Mouse (Mus musculus) ovary, adult 18-20 months (tissue): ENCODE data around the gene Pde5a.

Experiments used
- DNase-seq: peaks from one replicate; pipeline ENCODE4 v3.0.0; 2022; ENCODE audit warnings: low spot score, mixed read lengths

Pde5a gene

GRCm38 (mm10) chr3:122728852-122729600 is at the start of gene Pde5a:
Gene Pde5a, plus strand, starts transcription at chr3:122728947.
- peak; percentile 50 for DNase-seq

GRCm38 (mm10) chr3:122680851-122681250 is 47.9 kb upstream of the Pde5a start:
- no peak for DNase-seq

GRCm38 (mm10) chr3:122682352-122682751 is 46.4 kb upstream of the Pde5a start:
- no peak for DNase-seq

- no peak for DNase-seq
Measured at GRCm38 (mm10) chr3:122684832-122685231, 43.9 kb upstream of the Pde5a start.

GRCm38 (mm10) chr3:122693039-122693438 is 35.7 kb upstream of the Pde5a start:
- DNase-seq, result no peak

GRCm38 (mm10) chr3:122695870-122696269 is 32.9 kb upstream of the Pde5a start:
- DNase-seq, result no peak

- DNase-seq, result no peak
Measured at GRCm38 (mm10) chr3:122696672-122697071, 32.1 kb upstream of the Pde5a start.

GRCm38 (mm10) chr3:122704209-122704608 is 24.5 kb upstream of the Pde5a start:
- DNase-seq, result no peak

- no peak for DNase-seq
Measured at GRCm38 (mm10) chr3:122705246-122705645, 23.5 kb upstream of the Pde5a start.

- no peak for DNase-seq
Measured at GRCm38 (mm10) chr3:122708485-122708884, 20.3 kb upstream of the Pde5a start.

GRCm38 (mm10) chr3:122710141-122710540 is 18.6 kb upstream of the Pde5a start:
- DNase-seq, result no peak

- DNase-seq, result no peak
Measured at GRCm38 (mm10) chr3:122718631-122719030, 10.1 kb upstream of the Pde5a start.

- DNase-seq, result no peak
Measured at GRCm38 (mm10) chr3:122721522-122721921, 7.2 kb upstream of the Pde5a start.

- DNase-seq, result peak; percentile 55
Measured at GRCm38 (mm10) chr3:122729601-122729959, 833 bp downstream of the Pde5a start.

- DNase-seq, result peak; percentile 56
Measured at GRCm38 (mm10) chr3:122729960-122730740, 1.4 kb downstream of the Pde5a start.

- DNase-seq, result no peak
Measured at GRCm38 (mm10) chr3:122730741-122731235, 2.0 kb downstream of the Pde5a start.

- DNase-seq, result no peak
Measured at GRCm38 (mm10) chr3:122733806-122734205, 5.1 kb downstream of the Pde5a start.

GRCm38 (mm10) chr3:122734329-122734728 is 5.6 kb downstream of the Pde5a start:
- DNase-seq, result no peak

- no peak for DNase-seq
Measured at GRCm38 (mm10) chr3:122739460-122739859, 10.7 kb downstream of the Pde5a start.

GRCm38 (mm10) chr3:122744265-122744664 is 15.5 kb downstream of the Pde5a start:
- no peak for DNase-seq

- no peak for DNase-seq
Measured at GRCm38 (mm10) chr3:122747921-122748700, 19.4 kb downstream of the Pde5a start.

GRCm38 (mm10) chr3:122763240-122763761 is 34.6 kb downstream of the Pde5a start:
- no peak for DNase-seq
